Mouse (Mus musculus): ENCODE measurements around the gene Fndc3b.

Gene Fndc3b

DNA sequence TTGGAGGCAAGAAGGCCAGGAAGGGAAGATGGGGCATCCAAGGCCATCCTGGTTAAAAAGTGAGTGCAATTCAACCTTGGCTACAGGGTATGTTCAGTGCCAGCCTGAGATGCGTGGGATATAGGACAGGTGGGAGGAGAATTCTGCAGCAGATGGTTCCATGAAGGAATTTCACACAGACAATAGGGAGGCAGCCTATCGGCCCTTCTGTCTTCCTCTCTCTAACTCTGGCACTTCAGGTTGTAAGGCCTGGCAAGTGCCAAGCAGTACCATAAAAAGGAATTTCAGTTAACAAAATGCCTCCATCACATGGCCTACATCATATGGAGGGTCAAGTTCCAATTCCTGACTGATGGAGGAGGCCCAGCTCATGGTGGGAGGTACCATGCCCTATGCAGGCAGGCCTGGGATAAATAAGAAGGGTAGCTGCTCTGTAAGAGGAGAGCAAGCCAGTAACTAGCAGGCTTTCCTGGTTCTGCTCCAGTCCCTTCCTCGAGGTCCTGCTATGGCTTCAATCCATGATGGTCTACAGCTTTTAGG lies 155.6 kb downstream of the Fndc3b start:
- DNase-seq (ENCODE audit: low spot score in 2 of 2) = no peak

DNA sequence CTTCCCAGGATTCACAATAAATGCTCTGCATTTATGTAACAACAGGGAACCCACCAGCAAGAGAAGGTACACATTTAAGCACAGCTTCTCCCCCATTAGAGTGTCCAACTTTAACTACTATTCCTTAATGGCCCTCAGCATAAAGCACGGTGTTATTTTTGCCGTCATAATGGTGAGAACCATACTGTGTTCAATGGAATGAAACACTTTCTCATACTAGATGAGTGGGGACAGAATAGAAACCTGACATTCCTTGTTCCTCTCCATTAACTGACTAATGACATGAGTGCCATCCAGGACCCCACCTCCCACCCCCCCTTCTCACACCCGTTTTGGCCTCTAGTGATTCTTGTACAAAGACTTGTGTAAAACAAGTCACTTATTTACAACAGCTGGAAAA lies 156.8 kb downstream of the Fndc3b start:
- DNase-seq (ENCODE audit: low spot score in 2 of 2) = no peak

DNA sequence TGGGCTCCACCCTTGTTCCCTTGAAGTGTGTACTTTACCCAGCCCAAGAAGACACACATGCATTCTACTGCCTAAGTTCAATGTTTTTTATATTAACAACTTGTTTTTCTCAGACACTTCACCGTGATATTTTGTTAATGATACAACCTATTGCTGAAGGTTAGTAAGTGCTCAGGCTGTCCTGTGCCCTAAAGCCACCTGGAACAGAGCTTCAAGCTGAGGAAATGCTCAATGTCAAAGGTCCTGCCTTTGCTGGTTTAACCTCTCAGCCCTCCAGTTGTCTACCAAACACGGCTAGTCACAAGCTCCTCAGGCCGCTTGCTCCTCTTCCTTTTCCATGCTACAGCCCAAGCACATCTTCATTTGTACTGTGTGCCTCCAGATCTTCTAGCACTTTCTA lies 157.3 kb downstream of the Fndc3b start:
- DNase-seq (ENCODE audit: low spot score in 2 of 2) = no peak

DNA sequence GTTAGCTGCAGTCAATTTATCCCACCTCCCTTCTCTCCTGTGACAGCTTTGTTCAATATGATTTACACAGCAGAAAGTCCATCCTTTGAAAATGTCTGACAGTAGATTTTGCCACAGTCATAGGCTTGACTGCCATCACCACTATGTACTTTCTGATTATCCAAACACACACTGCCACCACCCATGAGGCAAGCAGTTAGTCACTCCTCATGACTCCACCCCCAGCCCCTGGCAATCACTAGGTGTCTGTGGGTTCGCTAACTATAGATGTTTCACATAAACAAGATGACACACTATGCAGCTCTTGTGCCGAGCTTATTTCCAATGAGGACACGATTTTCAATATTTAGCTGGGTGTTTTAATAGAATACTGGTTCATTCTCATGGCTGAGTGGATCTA lies 160.1 kb downstream of the Fndc3b start:
- DNase-seq (ENCODE audit: low spot score in 2 of 2) = no peak

DNA sequence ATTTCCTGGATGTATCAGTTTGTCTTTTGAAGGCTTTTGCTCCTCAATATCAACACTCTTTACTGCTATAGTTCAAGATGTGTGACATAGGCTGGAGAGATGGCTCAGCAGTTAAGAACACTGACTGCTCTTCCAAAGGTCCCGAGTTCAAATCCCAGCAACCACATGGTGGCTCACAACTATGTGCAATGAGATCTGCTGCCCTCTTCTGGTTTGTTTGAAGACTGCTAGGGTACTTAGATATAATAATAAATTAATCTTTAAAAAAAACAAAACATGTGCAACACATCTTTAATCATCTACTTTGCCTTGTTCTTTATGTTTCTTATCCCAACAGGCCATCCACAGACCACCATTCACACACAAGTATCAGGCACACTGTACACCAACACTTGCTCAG lies 160.7 kb downstream of the Fndc3b start:
- DNase-seq (ENCODE audit: low spot score in 2 of 2) = no peak

- no peak for DNase-seq (ENCODE audit: low spot score in 2 of 2)
Observed at GRCm38 (mm10) chr3:27545651-27546050, 165.5 kb downstream of the Fndc3b start.

DNA sequence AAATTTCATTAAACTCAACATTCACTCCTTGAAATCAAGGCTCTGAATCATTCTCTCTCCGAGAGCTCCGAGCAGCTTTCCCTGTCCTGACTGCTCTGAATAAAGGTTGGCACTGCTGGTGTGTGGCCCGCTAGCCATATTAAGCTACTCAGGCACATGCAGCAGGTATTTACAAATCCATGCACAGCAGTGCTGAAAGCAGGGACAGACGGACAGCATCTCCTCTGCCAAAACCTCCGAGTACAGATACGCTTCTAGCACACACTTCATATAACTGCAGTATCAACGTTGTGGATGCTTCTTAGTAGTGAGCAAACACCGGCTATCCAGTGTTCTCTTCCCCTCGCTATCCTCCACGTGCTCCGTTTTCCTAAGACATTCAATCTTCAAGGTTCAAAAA lies 167.0 kb downstream of the Fndc3b start:
- DNase-seq (ENCODE audit: low spot score in 2 of 2) = no peak

DNA sequence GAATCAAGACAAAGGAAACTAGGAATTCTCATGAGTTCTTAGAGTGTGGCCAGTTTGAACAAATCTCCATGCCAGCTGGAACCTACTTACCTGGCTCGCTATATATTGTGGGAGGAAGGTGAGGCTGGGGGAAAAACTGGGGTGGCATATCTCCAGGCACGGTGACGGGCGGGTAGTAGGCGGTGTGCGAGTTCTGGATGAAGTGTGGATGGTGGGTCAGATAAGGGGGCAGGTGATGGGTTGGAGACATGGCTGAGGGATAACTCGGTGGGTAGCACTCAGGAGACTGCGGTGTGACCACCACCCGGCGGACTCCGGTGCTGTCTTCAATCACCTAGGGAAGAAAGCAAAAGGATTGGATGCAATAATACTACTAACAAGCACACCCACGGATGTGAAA lies 169.3 kb downstream of the Fndc3b start:
- DNase-seq (ENCODE audit: low spot score in 2 of 2) = no peak

- DNase-seq (ENCODE audit: low spot score in 2 of 2) = no peak
Observed at GRCm38 (mm10) chr3:27541181-27541580, 169.9 kb downstream of the Fndc3b start.

- no peak for DNase-seq (ENCODE audit: low spot score in 2 of 2)
Observed at GRCm38 (mm10) chr3:27534208-27534607, 176.9 kb downstream of the Fndc3b start.

GRCm38 (mm10) chr3:27533721-27534120 lies 177.4 kb downstream of the Fndc3b start:
- DNase-seq (ENCODE audit: low spot score in 2 of 2) = no peak

DNA sequence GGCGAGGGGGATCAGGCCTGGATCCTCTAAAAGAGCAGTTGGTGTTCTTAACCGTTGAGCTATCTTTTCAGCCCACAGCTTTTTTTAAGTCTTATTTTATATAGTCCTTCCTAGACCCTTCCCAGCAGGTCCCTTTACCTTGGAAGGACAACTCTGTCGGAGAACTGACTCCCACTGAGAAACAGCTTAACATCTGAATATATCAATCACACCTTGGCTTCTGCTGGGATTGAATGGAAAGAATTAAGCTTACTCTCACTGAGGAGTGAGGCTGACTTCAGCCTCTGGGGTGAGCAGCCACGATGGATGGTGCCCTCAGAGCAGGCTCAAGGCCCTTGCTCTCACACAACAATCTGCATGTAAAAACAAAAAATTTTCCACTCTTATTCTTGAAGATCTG lies 179.1 kb downstream of the Fndc3b start:
- DNase-seq (ENCODE audit: low spot score in 2 of 2) = no peak

- DNase-seq (ENCODE audit: low spot score in 2 of 2) = no peak
Observed at GRCm38 (mm10) chr3:27530370-27530769, 180.7 kb downstream of the Fndc3b start.

- DNase-seq (ENCODE audit: low spot score in 2 of 2) = no peak
Observed at GRCm38 (mm10) chr3:27529221-27530051, 181.7 kb downstream of the Fndc3b start.

- DNase-seq (ENCODE audit: low spot score in 2 of 2) = no peak
Observed at GRCm38 (mm10) chr3:27526991-27527390, 184.1 kb downstream of the Fndc3b start.

- no peak for DNase-seq (ENCODE audit: low spot score in 2 of 2)
Observed at GRCm38 (mm10) chr3:27523176-27523936, 187.8 kb downstream of the Fndc3b start.

DNA sequence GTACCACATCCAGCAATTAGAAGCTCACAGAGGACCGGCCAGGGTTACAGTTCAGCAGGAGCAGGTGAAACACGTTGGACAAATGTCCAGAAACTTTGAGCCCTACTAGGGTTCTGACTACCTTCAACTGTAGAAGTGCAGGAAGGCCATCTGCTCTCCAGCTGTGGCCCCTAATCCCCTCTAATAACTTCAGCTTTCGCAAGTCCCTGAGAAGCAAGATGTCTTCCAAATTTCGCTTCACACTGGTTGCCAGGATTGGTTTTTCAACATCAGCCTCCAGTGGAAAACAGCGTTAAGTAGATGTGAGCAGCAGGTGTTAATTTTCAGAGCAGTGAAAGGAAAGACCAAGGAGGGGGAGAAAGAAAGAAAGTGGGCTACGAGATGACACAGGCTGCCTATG lies 190.7 kb downstream of the Fndc3b start:
- DNase-seq (ENCODE audit: low spot score in 2 of 2) = no peak

- peak in 1 of 2 experiments; percentile 29 for DNase-seq (ENCODE audit: low spot score in 2 of 2)
Observed at GRCm38 (mm10) chr3:27519481-27519880, 191.6 kb downstream of the Fndc3b start.

- no peak for DNase-seq (ENCODE audit: low spot score in 2 of 2)
Observed at GRCm38 (mm10) chr3:27518935-27519334, 192.2 kb downstream of the Fndc3b start.

GRCm38 (mm10) chr3:27516536-27516935 lies 194.6 kb downstream of the Fndc3b start:
- no peak for DNase-seq (ENCODE audit: low spot score in 2 of 2)

DNA sequence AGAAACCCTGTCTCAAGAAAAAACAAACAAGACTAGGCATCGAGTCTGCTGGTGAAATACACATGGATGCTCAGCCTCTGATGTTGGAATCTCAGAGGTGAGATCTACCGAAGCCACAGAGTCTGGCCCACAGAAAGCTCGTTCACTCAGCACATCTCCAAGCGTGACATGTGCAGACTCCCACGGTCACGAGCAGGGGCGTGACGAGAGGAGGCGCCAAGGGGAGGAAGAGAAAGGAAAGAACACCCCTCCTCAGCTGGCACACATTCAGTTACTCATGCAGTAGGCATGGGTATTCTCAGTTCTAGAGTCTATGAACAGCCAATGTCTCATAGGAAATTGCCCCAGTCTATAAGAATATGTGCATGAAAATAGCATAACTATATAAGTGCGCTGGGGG lies 199.3 kb downstream of the Fndc3b start:
- no peak for DNase-seq (ENCODE audit: low spot score in 2 of 2)

GRCm38 (mm10) chr3:27506886-27507285 lies 204.2 kb downstream of the Fndc3b start:
- DNase-seq (ENCODE audit: low spot score in 2 of 2) = no peak

DNA sequence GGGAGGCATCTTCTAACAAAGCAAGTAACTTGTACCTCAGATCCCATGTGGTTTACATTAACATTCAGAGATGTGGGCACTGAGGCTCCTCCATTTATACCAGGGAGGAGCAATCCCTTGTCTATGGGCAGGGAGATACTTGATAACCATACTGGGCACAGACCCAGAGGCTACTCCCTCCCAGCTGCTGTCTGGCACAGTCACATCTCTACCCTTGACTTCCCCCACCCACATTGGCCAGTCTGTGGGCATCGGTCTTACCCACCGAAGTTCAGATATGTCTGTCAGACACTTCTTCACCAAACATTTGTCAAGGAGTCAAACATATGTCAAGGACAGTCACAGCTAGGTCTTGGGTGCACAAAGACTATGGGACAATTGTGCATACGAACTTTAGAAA lies 205.5 kb downstream of the Fndc3b start:
- DNase-seq (ENCODE audit: low spot score in 2 of 2) = no peak
